Mouse (Mus musculus): ENCODE measurements at regions not wholly inside any gene's neighbourhood (a gene's known extent, or its start where the extent isn't known, plus 50 kb on each side); places are given as distances from the start of the nearest gene placed in this dataset.

GRCm38 (mm10) chr8:26354516-26354915, 235.2 kb downstream of the Gm45692 start:
- no peak for DNase-seq (ENCODE audit: low read depth, low spot score)

- no peak for DNase-seq (ENCODE audit: low read depth, low spot score)
These were observed 237.5 kb downstream of the Gm45692 start for GRCm38 (mm10) chr8:26356801-26357200.

GRCm38 (mm10) chr8:26358711-26359136, 239.4 kb downstream of the Gm45692 start:
- DNase-seq (ENCODE audit: low read depth, low spot score) = no peak

- no peak for DNase-seq (ENCODE audit: low read depth, low spot score)
These were observed 243.0 kb downstream of the Gm45692 start for GRCm38 (mm10) chr8:26362366-26362765.

- no peak for DNase-seq (ENCODE audit: low read depth, low spot score)
These were observed 244.3 kb downstream of the Gm45692 start for GRCm38 (mm10) chr8:26363616-26364015.

GRCm38 (mm10) chr8:26364637-26365036, 245.3 kb downstream of the Gm45692 start:
- no peak for DNase-seq (ENCODE audit: low read depth, low spot score)

GRCm38 (mm10) chr8:26380668-26381067, 261.3 kb downstream of the Gm45692 start:
- peak; percentile 46 for DNase-seq (ENCODE audit: low read depth, low spot score)

- DNase-seq (ENCODE audit: low read depth, low spot score) = no peak
These were observed 263.1 kb downstream of the Gm45692 start for GRCm38 (mm10) chr8:26382426-26382825.

GRCm38 (mm10) chr8:26383886-26384285, 264.6 kb downstream of the Gm45692 start:
- no peak for DNase-seq (ENCODE audit: low read depth, low spot score)

GRCm38 (mm10) chr8:26384305-26384993, 265.1 kb downstream of the Gm45692 start:
- no peak for DNase-seq (ENCODE audit: low read depth, low spot score)

GRCm38 (mm10) chr8:26384994-26385345, 265.6 kb downstream of the Gm45692 start:
- DNase-seq (ENCODE audit: low read depth, low spot score) = no peak

- no peak for DNase-seq (ENCODE audit: low read depth, low spot score)
These were observed 275.7 kb downstream of the Gm45692 start for GRCm38 (mm10) chr8:26395061-26395460.

- no peak for DNase-seq (ENCODE audit: low read depth, low spot score)
These were observed 300.7 kb downstream of the Gm45692 start for GRCm38 (mm10) chr8:26420002-26420401.

- DNase-seq (ENCODE audit: low read depth, low spot score) = no peak
These were observed 301.2 kb downstream of the Gm45692 start for GRCm38 (mm10) chr8:26420536-26420935.

- DNase-seq (ENCODE audit: low read depth, low spot score) = no peak
These were observed 308.0 kb downstream of the Gm45692 start for GRCm38 (mm10) chr8:26427311-26427710.

- no peak for DNase-seq (ENCODE audit: low read depth, low spot score)
These were observed 310.5 kb downstream of the Gm45692 start for GRCm38 (mm10) chr8:26429751-26430327.

GRCm38 (mm10) chr8:26432161-26432919, 313.0 kb downstream of the Gm45692 start:
- no peak for DNase-seq (ENCODE audit: low read depth, low spot score)

- DNase-seq (ENCODE audit: low read depth, low spot score) = no peak
These were observed 316.9 kb downstream of the Gm45692 start for GRCm38 (mm10) chr8:26436236-26436635.

GRCm38 (mm10) chr8:26437571-26437970, 318.2 kb downstream of the Gm45692 start:
- DNase-seq (ENCODE audit: low read depth, low spot score) = no peak

GRCm38 (mm10) chr8:26438246-26438862, 319.0 kb downstream of the Gm45692 start:
- DNase-seq (ENCODE audit: low read depth, low spot score) = no peak

- no peak for DNase-seq (ENCODE audit: low read depth, low spot score)
These were observed 319.5 kb downstream of the Gm45692 start for GRCm38 (mm10) chr8:26438877-26439276.

Data from telencephalon, adult 2 months (tissue).